In genomic region chr13:83075320-83075877, GRCm38 (mm10) we compare ENCODE assay signal across 10 mouse cellular contexts.
DNase-seq lines count a peak whose midpoint lies in the region; TF ChIP-seq lines count a peak whose summit lies in the region.
"Had no signal": no experiment of that assay in that cellular context is flagged by ENCODE, and none has a peak within 500 bp of the region (broad histone marks: within the 10 kb centered on the region; RNA-seq: fewer than 3 reads in every experiment).

No protein-coding gene starts in this region.

- WGBS in macrophage (ENCODE audit: missing documents): 16% methylated on average over 7 of the region's 7 CpGs

- in situ Hi-C loops in CH12.LX (cut with MboI; ENCODE audit: low pct_ligation_motif_present, low pct_unique_long_range_greater_than_20kb, low sequenced_read_pairs): loop anchor here (10.0 kb wide), 1 partner anchor 579 kb away; no protein-coding TSS in a partner anchor

- H3K27me3 ChIP-seq in CH12.LX (replicated peaks): no peaks in the 10 kb centered on the region

- H3K4me1 ChIP-seq in CH12.LX (ENCODE audit: control insufficient read depth in 1 of 2, insufficient read depth in 2 of 2): peaks cover 6 to 18% of the 10 kb centered on the region in 2 experiments; a peak in 3 of 4 replicates

- DNase-seq in left cerebral cortex, adult 2 months (ENCODE audit: extremely low spot score in 1 of 2, low spot score in 2 of 2): no peak
- DNase-seq in left cerebral cortex, postnatal 4 days: no peak
- peak; percentile 58 for DNase-seq in CH12.LX (ENCODE audit: extremely low read depth)
- DNase-seq in brain, adult 2 months (ENCODE audit: low read depth, low spot score): peak; percentile 15
- no peak for DNase-seq in layer of hippocampus, adult 9-10 months (ENCODE audit: low spot score)
- no peak for DNase-seq in gastrocnemius, postnatal 36 days
- no peak for DNase-seq in kidney, postnatal 14 days
- DNase-seq: cerebellum, adult 9-11 months; right cerebral cortex, postnatal 25 days had no signal

- no peak overlapping the region for H3K9ac ChIP-seq in CH12.LX (ENCODE audit: insufficient read depth, low read depth)

- peak; percentile 82 for TF ChIP-seq RAD21 in CH12.LX (IDR thresholded peaks at IDR 0.05; ENCODE audit: low read depth, low read length)

- no peak for TF ChIP-seq EP300 in CH12.LX (IDR thresholded peaks at IDR 0.05; ENCODE audit: low read length)

- H3K4me3 ChIP-seq in left cerebral cortex, adult 2 months: no peak overlapping the region
- H3K4me3 ChIP-seq in CH12.LX (replicated peaks in 1 of 3; ENCODE audit: low read depth in 2 of 3, low read length in 2 of 3, poor library complexity in 1 of 3) (no peak overlapping the region), macrophage (ENCODE audit: inconsistent target) (no peak overlapping the region; the same call in 1 of the 2 replicates)

- H3K27ac ChIP-seq in left cerebral cortex, adult 2 months: peak overlapping the region; percentile 70
- H3K27ac ChIP-seq in CH12.LX (ENCODE audit: insufficient read depth, low read depth) (no peak overlapping the region), macrophage (peak overlapping the region; percentile 89)

- no peak for TF ChIP-seq POLR2A in CH12.LX (IDR thresholded peaks at IDR 0.05; ENCODE audit: low read depth, low read length)

- no peaks in the 10 kb centered on the region for H3K9me3 ChIP-seq in CH12.LX (replicated peaks; ENCODE audit: low read length)

- intact Hi-C loops in left cerebral cortex, adult 2 months (cut with DNase I): loop anchor here (5.0 kb wide), 1 partner anchor 447 kb away; no protein-coding TSS in a partner anchor
- intact Hi-C loops in left cerebral cortex, postnatal 4 days (cut with DNase I): no loop called here
- intact Hi-C loops in gastrocnemius, postnatal 36 days (cut with DNase I): no loop called here

- H3K79me2 ChIP-seq in CH12.LX (replicated peaks; ENCODE audit: control insufficient read depth, extremely low read depth, insufficient read depth, poor library complexity, severe bottlenecking) (no peaks in the 10 kb centered on the region), macrophage (ENCODE audit: inconsistent target) (no peaks in the 10 kb centered on the region)

- no peak overlapping the region for H3K4me2 ChIP-seq in CH12.LX (ENCODE audit: insufficient read depth, low read depth, poor library complexity, severe bottlenecking)

- dilution Hi-C loops in CH12.LX (cut with MboI; ENCODE audit: extremely low pct_ligation_motif_present, extremely low pct_unique_long_range_greater_than_20kb, low sequenced_read_pairs): no loop called here

- no peak; the same call in 1 of the 2 replicates for TF ChIP-seq CTCF in left cerebral cortex, adult 2 months (IDR thresholded peaks at IDR 0.05)
- TF ChIP-seq CTCF in CH12.LX (conservative IDR thresholded peaks at IDR 0.05 in 1 of 2, IDR thresholded peaks at IDR 0.05 in 1 of 2; ENCODE audit: low read depth in 2 of 2, low read length in 2 of 2): peak in 1 of 2 experiments; percentile 79; a peak in 2 of 4 replicates

- H3K36me3 ChIP-seq in CH12.LX (replicated peaks in 1 of 2; ENCODE audit: control insufficient read depth in 1 of 2, insufficient read depth in 1 of 2, low read length in 1 of 2) (no peaks in the 10 kb centered on the region), macrophage (ENCODE audit: inconsistent target) (no peaks in the 10 kb centered on the region)

TF ChIP-seq in CH12.LX, 34 proteins besides CTCF, POLR2A, EP300 and RAD21:
- TF ChIP-seq SMC3 (IDR thresholded peaks at IDR 0.05; ENCODE audit: low read depth, low read length) (peak; percentile 84), POLR2AphosphoS2 (IDR thresholded peaks at IDR 0.05; ENCODE audit: low read depth, low read length) (no peak), MEF2A (IDR thresholded peaks at IDR 0.05; ENCODE audit: borderline replicate concordance, low read depth, low read length) (0 out of 2 replicates have a peak, but pooled peaks have one; percentile 25), GABPA (IDR thresholded peaks at IDR 0.05; ENCODE audit: insufficient replicate concordance, low read depth, low read length) (no peak), KAT2A (IDR thresholded peaks at IDR 0.05; ENCODE audit: insufficient replicate concordance, low read length) (no peak), MAFK (IDR thresholded peaks at IDR 0.05; ENCODE audit: insufficient replicate concordance, low read length) (peak; percentile 76; the same call in 1 of the 2 replicates), ELF1 (IDR thresholded peaks at IDR 0.05; ENCODE audit: low read depth, low read length) (peak; percentile 13; the same call in 1 of the 2 replicates), MXI1 (IDR thresholded peaks at IDR 0.05; ENCODE audit: low read depth, low read length) (no peak), ZC3H11A (IDR thresholded peaks at IDR 0.05; ENCODE audit: low read depth, low read length) (peak; percentile 49; the same call in 1 of the 2 replicates), ETS1 (conservative IDR thresholded peaks at IDR 0.05; ENCODE audit: low read depth, low read length) (no peak), SIN3A (IDR thresholded peaks at IDR 0.05; ENCODE audit: low read length) (peak; percentile 52; the same call in 1 of the 2 replicates), NRF1 (IDR thresholded peaks at IDR 0.05; ENCODE audit: low read depth, low read length) (no peak), ZKSCAN1 (IDR thresholded peaks at IDR 0.05; ENCODE audit: borderline replicate concordance, low read depth, low read length) (no peak), PAX5 (IDR thresholded peaks at IDR 0.05; ENCODE audit: low read length) (no peak)

Comparison
In these comparisons a context has a peak if more than half of its experiments do, and no peak if none do; other contexts are left out.
1. DNase-seq: peak in CH12.LX (single experiment) and brain, adult 2 months (single experiment); none in left cerebral cortex, adult 2 months (0 of 2), left cerebral cortex, postnatal 4 days (single experiment), layer of hippocampus, adult 9-10 months (single experiment), gastrocnemius, postnatal 36 days (0 of 2) and kidney, postnatal 14 days (single experiment).